Mouse (Mus musculus): ENCODE results near the gene Iqgap2.

GRCm38 (mm10) chr13:95596689-95597088, 295.0 kb downstream of the Iqgap2 start:
- no peak for TF ChIP-seq POLR2A (IDR thresholded peaks at IDR 0.05; ENCODE audit: extremely low read depth, insufficient read depth, low read length)
- TF ChIP-seq CTCF (IDR thresholded peaks at IDR 0.05; ENCODE audit: extremely low read depth, insufficient read depth, low read length), result no peak

Data from cortical plate, adult 2 months (tissue).